Mouse (Mus musculus): ENCODE results near the gene Tgds.
"Not testable (repeated sequence)": the region's sequence is repeated elsewhere in the genome, so short reads cannot be mapped to it uniquely, and the experiment has no call there.

Gene Tgds

DNA sequence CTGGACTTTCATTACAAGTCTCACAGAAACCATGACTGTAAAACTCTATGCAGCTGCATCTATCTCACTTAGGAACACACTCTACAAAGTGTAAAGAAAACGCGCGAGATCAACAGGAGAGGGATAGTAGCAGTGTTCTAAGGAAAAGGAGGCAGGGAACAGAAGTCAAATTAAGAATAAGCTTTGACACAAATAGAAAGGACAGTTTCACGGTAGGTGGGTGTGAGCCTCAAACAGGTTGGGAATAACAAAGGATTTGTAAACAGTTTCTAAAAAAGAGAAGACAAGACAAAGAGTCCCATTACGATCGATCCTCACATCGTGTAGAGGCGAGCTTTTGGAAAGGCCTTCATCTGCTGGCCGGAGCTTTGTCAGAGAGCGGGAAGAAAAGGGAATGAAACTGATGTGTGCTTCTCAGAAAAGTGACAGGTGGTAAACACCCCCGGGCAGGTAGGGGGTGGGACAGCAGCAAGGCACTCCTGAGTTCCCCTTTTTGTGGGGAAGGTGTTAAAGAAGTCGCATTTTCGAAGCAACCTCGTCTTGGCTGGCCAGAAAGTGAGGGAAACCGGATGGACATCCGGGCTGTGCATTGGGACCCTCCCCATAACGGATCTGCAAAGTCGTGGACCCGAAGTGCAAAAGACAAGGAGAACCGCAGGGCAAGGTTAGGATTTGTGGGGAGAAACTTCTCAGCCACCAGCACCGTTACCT, 469 bp downstream of the Tgds start:
- DNase-seq (ENCODE audit: extremely low read depth, low read depth): peak; percentile 13

DNA sequence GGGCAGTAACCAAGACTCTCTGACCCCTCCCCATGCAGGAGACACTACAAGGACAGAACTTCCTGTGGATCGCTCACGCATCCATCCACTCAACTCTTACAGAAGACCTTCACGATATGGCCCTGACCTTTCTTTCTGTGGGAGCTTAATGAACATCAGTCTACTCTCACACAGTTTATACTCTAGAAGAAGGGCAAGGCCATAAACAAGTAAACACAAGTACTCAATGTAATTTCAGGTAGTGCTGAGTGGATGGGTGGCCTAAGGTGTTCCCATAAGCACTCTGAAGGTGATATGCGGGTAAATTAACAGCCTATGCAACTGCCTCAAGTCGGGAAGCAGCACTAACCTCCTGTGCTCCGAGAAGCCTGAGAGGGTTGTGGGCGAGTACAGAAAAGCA, 1.1 kb downstream of the Tgds start:
- no peak for DNase-seq (ENCODE audit: extremely low read depth, low read depth)

DNA sequence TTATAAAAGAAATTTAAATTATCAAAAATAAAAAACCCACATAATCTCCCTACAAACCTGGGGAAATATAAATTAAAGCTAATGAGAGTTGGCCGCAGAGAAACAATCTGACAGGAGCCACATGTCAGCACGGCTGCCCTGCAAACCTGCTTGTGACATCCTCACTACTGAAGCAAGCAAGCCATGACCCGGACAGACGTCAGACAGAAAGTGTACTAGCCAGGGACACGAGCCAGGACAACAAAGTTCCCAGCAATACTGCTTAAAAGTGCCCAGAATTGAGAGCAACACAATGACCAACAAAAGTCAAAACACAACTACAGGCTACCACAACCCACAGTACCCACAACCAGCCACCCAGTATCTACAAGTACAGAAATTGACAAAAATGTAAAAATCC, 6.3 kb downstream of the Tgds start:
- no peak for DNase-seq (ENCODE audit: extremely low read depth, low read depth)

DNA sequence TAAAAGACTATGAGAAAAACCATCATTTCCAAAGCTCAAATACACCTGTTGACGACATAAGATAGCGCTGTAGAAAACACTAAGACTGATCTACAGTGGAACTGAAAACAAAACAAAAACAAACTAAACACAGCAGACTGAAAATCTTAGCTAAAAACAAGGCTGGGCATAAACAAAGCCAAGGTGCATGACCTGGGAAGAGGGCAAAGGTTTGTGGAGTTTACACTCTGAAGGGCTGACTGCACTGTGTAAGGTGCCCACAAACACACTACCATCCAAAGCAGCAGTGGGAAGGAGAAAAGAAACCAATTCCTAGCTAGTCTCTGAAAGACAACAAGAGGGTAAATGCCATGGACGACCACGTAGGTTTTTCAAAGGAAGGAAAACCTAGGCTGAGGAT, 7.8 kb downstream of the Tgds start:
- DNase-seq (ENCODE audit: extremely low read depth, low read depth): no peak

DNA sequence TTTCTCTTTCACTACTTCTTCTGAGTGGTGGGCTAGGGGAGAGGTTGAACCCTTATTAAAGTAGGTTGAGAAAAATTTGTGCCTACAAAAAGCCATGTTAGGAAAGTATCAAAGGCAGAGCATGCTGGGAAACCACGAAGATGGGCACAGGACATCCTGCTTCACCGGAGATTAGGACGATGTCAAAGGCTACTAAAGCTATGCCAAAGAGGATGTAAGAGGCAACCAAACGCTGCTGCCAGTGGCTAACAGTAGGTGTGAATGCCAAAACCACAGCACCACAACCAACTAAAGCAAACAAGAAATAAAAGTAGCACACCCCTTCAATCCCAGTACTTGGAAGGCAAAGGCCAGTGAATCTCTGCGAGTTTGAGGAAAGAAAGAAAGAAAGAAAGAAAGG, 8.4 kb downstream of the Tgds start:
- no peak for DNase-seq (ENCODE audit: extremely low read depth, low read depth)

DNA sequence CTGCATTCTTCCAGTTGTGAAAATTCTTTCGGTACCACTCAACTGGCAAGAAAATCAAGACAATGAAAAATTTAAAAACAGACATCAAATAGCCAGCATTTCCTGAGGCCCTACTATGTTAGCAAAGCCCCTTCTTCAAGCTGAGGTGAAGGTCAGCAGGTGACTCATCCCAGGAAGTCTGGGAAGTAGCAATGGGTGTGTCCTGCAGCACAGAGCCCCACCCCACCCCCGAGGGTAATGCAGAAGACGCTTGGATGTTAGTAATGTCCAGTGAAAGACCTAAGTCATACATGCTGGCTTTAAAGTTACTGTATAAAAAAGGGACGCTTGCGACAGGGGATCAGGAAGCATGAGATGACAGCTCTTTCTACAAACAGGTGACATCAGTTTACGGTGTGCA, 19.4 kb downstream of the Tgds start:
- DNase-seq (ENCODE audit: extremely low read depth, low read depth): no peak

DNA sequence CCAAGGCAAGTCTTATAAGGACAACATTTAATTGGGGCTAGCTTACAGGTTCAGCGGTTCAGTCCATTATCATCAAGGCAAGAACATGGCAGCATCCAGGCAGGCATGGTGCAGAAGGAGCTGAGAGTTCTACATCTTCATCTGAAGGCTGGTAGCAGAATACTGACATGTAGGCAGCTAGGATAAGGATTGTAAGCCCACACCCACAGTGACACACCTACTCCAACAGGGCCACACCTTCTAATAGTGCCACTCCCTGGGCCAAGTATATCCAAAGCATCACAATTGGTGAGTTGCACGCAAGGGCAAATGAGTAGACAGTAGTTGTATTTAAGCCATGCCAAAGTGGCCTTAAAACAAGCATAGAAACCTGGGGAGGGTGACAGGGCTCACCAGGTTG, 25.1 kb downstream of the Tgds start:
- DNase-seq (ENCODE audit: extremely low read depth, low read depth): not testable (repeated sequence)

DNA sequence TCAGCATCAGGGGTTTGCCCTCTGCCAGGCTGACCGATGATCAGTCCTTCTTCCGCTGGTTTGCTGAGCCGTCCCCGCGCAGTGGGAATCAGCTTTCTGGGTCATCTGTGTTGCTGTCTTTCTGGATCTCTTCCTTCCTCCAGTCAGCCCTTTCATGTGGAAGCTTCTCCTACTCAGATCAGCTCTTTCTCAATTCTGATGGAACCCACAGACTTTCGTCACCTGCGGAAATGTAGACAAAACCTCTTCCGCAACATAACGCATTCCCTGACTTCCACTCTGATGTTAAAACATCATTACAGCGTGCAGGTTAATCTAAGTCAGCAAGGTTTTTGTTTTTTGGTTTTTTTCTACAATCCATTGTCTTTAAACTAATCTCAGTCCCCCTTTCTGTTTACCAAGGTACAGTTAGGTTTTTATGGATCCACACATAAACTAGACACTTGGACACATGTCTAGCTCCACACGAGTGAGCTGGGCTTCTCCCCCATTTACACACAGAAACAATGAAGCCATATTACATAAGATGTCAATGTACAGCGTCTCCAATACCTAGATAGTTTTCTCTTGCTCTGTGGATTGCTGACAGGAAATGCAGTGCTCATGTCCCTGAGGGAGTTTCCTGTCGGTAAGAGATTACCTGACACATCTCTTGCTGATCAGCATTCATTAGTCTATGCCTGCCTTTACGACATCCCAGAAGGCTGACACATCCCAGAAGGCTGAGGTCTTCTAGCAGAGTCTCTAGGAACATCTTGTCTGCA, 31.1 kb downstream of the Tgds start:
- no peak for DNase-seq (ENCODE audit: extremely low read depth, low read depth)

DNA sequence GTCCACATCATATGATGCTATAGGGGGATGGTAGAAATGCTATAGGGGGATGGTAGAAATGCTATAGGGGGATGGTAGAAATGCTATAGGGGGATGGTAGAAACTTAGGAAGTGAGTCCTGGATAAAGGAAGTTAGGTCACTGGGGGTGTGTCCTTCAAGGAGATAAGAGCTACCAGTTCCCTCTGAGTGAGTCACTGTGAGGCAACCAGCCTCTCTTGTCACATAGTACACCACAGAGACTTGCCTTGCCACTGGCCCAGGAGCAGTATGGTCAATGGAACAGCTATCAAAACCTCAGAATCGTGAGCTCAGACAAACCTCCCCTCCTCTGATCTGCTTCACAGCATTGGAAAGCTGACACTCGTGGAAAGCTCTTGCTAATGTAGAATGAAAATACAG, 34.3 kb downstream of the Tgds start:
- no peak for DNase-seq (ENCODE audit: extremely low read depth, low read depth)

DNA sequence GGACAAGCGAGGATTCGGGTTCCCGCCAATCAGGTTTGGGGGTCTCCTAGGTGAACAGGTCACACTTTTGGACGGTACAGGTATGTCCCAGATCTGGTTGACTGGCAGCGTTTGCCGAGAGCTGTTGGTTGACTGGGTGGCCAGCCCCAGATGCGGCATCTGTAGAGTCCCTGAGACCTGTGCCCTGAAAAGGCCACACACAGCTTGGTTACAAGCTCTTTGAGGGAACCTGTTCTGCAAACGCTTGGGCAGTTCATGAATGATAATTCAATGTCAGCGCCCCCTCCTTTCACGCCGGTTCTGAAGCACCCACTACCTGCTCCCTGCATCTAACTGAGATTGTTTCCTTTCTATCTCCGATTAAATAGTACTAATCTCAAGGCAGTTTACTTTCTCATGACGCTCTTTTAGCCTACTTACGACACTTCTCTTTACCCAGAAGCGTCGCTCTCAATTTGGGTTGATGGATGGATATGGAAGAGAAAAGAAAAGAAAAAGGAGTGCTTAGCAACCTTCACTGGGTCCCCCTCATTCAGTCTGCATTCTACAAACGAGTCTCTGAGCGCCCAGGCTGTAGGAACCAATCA, 42.7 kb downstream of the Tgds start:
- no peak for DNase-seq (ENCODE audit: extremely low read depth, low read depth)

DNA sequence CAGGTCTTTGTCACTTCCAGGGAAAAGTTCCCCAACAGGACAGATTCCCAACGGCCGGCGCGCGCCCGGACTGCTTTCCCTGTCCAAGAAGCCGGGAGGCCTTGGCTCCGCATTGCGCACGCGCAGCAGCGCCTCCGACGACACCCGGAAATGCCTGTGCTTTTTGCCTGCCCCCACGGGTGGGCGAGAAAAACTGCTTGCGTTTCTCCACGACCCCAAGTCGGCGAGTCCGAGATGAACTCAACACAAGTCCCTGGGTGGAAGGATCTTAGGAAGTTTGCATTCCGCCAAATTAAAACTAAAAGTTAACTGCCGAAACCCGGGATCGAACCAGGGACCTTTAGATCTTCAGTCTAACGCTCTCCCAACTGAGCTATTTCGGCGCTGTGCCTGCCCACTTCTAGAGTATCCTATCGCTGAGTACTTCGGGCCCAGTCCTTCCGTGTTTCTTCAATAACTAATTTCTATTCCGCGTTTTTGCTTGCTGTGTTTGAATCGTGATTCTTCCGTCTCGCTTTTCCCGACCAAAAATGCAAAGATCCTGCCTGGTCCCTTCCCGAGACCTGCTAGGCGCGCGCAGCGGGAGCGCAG, 43.2 kb downstream of the Tgds start:
- DNase-seq (ENCODE audit: extremely low read depth, low read depth): peak; percentile 46

DNA sequence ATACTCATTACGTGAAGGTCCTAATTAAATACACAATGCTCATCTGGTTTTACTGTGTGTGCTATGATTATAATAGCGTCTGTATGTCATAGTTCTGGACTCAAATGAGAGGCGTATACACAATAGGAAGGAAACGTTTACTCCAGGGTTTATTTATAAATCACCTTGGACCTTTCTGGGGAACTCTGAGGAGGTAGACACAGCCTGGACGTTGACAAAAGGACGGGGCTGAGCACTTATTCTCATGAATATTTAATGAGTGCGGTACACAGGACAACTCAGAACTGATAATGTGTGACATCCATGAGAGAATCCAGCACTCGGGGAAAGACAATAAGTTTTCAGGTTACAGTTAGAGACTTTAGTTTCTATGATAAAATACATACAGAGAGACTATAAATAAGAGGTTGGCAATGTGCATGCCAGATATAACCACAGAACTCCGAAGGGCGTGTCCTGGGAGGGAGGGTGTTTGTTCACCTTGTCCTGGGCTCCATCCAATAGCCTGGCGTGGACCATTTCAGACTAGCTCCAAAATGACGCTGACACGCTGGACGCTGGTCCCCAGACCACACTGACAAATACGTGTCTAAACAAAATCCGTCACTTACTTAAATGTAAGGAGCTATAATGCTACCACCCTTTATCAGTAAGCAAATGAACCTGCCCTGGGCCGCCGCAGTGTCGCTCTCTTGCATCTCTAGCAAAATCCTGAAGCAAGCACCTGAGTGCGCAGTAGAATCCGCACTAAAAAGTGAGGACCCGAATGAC, 43.9 kb downstream of the Tgds start:
- DNase-seq (ENCODE audit: extremely low read depth, low read depth): peak; percentile 40

DNA sequence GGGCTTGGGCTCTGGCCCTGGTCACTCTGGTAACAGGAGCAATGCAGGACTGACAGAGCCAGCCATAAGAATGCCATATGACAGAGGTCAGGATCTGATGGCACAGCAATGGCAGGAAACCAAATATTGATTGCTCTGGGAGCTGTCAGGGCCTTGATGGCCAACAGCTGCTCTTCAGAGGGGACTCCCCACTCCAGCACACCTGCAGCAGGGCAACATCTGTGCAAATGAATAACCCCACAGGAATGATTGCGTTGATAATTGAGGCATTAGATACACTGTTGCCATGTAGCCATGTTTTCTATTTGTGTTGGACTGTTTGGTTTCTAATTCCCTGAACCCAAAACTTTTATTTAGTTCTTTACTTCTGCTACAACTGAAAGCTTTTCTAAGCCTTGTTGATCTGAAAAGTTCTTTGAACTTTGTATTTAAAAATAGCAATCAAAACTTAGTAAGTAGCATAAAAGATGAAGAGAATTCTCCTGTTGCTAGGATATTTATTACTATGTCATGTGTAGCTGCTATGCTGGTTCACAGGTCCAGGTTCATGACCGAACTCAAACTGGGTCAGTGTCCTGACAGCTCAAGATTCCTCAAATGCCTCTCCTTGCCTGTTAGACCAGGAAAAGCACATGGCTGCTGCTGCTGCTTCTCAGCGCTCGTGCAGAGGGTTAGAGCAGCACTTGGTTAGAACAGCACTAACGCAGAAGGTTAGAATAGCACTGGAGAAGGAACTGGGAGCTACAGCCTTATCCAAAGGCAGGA, 46.1 kb downstream of the Tgds start:
- DNase-seq (ENCODE audit: extremely low read depth, low read depth): no peak

DNA sequence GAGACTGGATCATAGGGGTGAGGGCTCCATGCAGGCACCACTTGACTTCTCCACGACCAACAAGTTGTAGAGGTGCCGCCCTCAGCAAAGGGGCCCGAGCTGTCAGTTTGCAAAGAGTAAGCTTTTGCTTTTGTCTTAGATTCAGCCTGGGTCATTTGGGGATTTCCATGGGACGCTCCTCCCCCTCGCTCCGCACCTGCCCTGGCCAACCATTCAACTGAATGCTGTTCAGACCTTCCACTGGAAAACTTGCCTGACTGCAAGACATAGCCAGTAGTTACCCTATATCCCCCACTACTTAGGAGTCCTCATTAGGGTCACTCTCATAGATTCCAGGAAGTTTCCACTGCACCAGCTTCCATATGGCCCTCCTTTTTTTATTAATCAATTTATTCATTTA, 48.7 kb downstream of the Tgds start:
- DNase-seq (ENCODE audit: extremely low read depth, low read depth): no peak

DNA sequence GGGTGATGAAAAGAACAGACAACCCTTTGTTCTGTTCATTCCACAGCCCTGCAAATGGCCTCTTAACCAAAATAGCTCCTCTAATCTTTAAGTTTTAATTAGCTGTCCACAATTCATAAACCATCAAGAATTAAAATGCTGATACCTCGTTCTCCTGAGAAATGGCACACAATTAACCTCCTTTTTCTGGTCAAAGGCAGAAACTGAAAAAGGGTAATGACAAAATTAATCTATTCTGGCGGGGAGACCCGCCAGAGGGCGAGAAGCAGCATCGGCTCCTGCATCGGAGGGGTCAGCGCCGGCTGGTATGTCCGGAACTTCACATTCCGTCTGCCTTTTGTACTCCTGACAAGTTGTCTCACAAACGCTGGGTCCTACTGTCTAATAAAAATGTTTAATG, 51.9 kb downstream of the Tgds start:
- DNase-seq (ENCODE audit: extremely low read depth, low read depth): no peak

DNA sequence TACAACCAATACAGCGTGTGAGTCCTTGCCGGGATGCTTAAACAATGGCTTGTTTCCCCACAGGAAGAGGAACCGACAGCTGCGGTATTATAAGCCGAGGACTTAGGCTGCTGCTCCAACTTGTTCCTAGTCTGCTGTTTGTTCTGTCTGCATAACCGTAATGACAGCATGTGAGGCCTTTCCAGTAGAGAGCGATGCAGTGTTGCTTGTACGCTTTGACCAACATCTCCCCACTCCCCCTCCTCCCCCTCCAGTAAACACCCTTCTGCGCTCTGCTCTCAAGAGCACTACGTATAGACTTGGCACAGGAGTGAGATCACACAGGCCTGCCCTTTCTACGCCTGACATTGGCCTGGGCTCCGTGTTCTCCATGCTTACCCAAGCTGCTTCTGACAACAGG, 62.5 kb downstream of the Tgds start:
- no peak for DNase-seq (ENCODE audit: extremely low read depth, low read depth)

DNA sequence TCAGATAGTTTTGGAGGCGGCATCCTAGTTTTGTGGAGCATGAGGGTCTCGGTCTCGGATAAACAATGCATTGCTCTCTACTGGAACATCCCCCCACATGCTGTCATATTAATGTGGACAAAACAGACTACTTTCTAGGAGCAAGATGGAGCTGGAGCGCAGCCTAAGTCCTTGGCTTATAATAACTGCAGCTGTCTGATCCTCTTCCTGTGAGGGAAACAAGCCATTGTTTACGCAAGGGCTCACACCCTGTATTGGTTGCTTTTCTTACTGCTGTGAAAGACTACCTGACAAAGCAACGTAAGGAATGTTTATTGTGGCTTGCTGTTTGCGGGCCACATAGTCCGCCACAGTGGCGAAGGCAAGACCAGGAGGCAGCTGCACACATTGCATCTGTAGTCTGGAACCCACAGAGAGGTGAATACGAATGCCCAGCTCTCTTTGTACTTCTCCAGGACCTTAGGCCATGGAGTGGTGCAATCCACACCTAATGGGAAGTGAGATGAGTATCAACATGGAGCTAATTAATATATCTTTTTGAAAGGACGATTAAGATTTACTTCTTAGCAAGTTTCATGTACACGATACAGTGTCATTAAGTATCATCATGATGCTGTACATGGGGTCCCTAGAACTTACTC, 63.0 kb downstream of the Tgds start:
- DNase-seq (ENCODE audit: extremely low read depth, low read depth): no peak
